Mouse (Mus musculus) right cerebral cortex, postnatal 14 days (tissue): ENCODE data around the gene Armh4.
A peak's percentile ranks its signal among the peaks of the same experiment; 100 is the strongest.
"Not testable (repeated sequence)": the region's sequence is repeated elsewhere in the genome, so short reads cannot be mapped to it uniquely, and the experiment has no call there.

Source experiments
- DNase-seq: peaks from one replicate; pipeline ENCODE4 v3.0.0; 2022

Gene Armh4

GRCm38 (mm10) chr14:49782715-49783531 lies at the start of gene Armh4:
Gene Armh4, minus strand, starts transcription at chr14:49783383.
- DNase-seq: peak; percentile 75

- DNase-seq: no peak
These were observed 46.3 kb upstream of the Armh4 start for GRCm38 (mm10) chr14:49829192-49830171.

- DNase-seq: not testable (repeated sequence)
These were observed 36.7 kb upstream of the Armh4 start for GRCm38 (mm10) chr14:49819721-49820440.

- not testable (repeated sequence) for DNase-seq
These were observed 35.6 kb upstream of the Armh4 start for GRCm38 (mm10) chr14:49818713-49819208.

GRCm38 (mm10) chr14:49812966-49813365 lies 29.8 kb upstream of the Armh4 start:
- DNase-seq: not testable (repeated sequence)

GRCm38 (mm10) chr14:49805051-49805450 lies 21.9 kb upstream of the Armh4 start:
- not testable (repeated sequence) for DNase-seq

- no peak for DNase-seq
These were observed 18.3 kb upstream of the Armh4 start for GRCm38 (mm10) chr14:49801444-49801843.

- DNase-seq: no peak
These were observed 10.8 kb upstream of the Armh4 start for GRCm38 (mm10) chr14:49793948-49794347.

GRCm38 (mm10) chr14:49790542-49790941 lies 7.4 kb upstream of the Armh4 start:
- DNase-seq: no peak

- DNase-seq: peak; percentile 63
These were observed 2.6 kb upstream of the Armh4 start for GRCm38 (mm10) chr14:49785793-49786192.

- DNase-seq: no peak
These were observed 683 bp upstream of the Armh4 start for GRCm38 (mm10) chr14:49783866-49784265.

- DNase-seq: no peak
These were observed 2.8 kb downstream of the Armh4 start for GRCm38 (mm10) chr14:49780416-49780815.

- not testable (repeated sequence) for DNase-seq
These were observed 5.6 kb downstream of the Armh4 start for GRCm38 (mm10) chr14:49777539-49777938.

GRCm38 (mm10) chr14:49771746-49772145 lies 11.4 kb downstream of the Armh4 start:
- DNase-seq: no peak

- no peak for DNase-seq
These were observed 16.6 kb downstream of the Armh4 start for GRCm38 (mm10) chr14:49766601-49767000.

- DNase-seq: no peak
These were observed 27.3 kb downstream of the Armh4 start for GRCm38 (mm10) chr14:49755845-49756244.

- no peak for DNase-seq
These were observed 30.6 kb downstream of the Armh4 start for GRCm38 (mm10) chr14:49752614-49753013.

GRCm38 (mm10) chr14:49745874-49746273 lies 37.3 kb downstream of the Armh4 start:
- DNase-seq: no peak

- DNase-seq: no peak
These were observed 39.1 kb downstream of the Armh4 start for GRCm38 (mm10) chr14:49743946-49744526.

- DNase-seq: no peak
These were observed 43.9 kb downstream of the Armh4 start for GRCm38 (mm10) chr14:49739328-49739727.

GRCm38 (mm10) chr14:49738441-49739088 lies 44.6 kb downstream of the Armh4 start:
- DNase-seq: no peak

- no peak for DNase-seq
These were observed 49.2 kb downstream of the Armh4 start for GRCm38 (mm10) chr14:49733950-49734349.
